Mouse (Mus musculus) G1E-ER4 (cell line): ENCODE data around the gene Slc4a1. TPM values are rescaled to one million over a fixed set of nuclear protein-coding genes. Genes with fewer than 3 reads are reported as not detected.

ENCODE experiments used
- GATA1 ChIP-seq: IDR thresholded peaks from one replicate; pipeline ENCODE4 v1.8.0; 2012; ENCODE audit warnings: low read length, inconsistent platforms
- polyA plus RNA-seq: library from polyadenylated mRNA; stranded (reverse); fragments of >175 nt; gene quantifications from 2 replicates; pipeline ENCODE4 v1.2.3, GENCODE M21; 2012

Gene Slc4a1
- polyA plus RNA-seq, 1 experiment = 7.0 TPM

DNA sequence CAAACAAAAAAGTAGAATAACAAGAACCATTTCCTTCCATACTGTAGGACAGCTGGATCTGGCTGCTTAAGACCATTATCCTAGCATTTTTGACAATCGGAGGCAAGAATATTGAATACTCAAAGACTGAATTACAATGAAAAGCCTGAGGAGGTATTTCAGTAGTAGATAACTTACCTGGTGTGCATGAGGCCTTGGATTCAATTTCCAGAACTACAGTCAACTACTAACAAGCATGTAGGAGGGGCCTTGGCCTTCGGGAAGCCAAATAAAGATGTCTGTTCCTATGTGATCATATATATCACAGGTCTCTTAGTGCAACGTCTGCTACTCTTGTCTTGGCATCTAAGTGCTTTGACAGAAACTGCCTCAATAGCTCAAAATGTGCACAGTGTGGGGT lies 36.0 kb downstream of the Slc4a1 start:
- TF ChIP-seq GATA1 = no peak

DNA sequence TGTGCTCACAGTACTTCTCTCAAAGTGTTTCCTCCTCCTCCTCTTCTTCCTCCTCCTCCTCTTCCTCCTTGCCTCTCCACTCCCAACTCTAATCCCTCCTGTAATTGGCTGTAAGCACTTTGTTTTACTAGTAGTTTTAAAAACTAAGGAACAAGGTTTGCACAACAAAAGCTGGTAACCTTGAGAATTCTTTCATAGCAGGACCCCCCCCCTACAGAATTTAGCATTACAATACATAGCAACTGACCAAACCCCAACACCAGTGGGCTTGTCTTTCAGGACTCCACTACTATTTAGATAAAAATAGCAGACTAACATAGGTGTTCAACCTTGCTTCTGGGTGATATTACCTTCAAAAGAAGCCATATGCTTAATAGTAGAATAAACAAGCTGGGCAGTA lies 36.5 kb downstream of the Slc4a1 start:
- TF ChIP-seq GATA1 = no peak

DNA sequence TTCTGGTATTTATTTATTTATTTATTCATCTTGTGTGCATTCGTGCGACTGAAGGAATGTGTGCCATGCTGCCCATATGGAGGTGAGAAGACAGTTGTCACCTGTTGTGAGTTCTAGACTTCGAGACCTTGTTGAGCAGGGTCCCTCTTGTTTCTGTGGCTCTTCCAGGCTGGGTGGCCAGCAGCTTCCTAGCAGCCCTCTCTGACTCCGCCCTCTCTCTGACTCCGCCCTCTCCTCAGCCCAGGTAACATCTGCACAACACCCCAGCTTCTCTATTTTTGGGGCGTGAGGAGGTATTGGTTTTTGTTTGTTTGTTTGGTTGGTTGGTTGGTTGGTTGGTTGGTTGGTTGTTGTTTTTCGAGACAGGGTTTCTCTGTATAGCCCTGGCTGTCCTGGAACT lies 38.2 kb downstream of the Slc4a1 start:
- TF ChIP-seq GATA1 = no peak

DNA sequence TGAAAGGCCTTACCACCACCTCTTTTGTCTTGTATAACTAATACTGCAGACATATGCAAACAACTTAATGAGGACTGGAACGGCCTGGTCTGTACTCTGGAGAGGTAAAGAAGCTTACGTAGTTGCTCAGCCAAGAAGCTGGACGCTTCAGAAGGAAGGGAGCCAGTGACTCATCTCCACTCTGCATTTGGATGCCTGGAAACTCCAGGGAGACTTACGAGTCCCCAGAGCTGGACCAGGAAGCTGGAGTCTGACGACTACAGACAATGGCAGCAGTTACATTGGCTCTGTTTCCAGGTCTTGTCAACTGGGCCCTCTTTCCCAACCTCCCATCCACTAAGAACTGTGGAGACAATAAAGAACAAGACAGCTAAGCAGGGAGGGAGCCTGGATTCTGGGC lies 38.8 kb downstream of the Slc4a1 start:
- TF ChIP-seq GATA1 = no peak

DNA sequence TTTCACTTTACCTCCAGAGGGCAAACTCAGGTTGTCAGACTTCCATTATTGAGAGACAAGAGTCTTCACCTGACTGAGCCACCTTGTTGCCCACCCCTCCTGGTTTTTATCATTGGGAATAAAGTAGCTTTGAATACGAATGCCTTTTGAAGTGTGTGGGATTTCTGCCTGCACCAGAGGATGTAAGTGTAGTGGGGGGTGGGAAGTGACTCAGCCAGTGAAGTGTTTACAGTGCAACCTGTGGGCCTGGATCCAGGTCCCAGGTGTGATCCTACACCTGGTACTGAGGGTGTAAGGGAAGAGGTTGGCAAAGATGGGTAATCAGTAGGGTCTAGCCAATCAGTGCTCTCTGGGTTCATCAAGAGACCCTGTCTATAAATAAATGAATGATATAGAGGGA lies 42.5 kb downstream of the Slc4a1 start:
- TF ChIP-seq GATA1 = no peak

DNA sequence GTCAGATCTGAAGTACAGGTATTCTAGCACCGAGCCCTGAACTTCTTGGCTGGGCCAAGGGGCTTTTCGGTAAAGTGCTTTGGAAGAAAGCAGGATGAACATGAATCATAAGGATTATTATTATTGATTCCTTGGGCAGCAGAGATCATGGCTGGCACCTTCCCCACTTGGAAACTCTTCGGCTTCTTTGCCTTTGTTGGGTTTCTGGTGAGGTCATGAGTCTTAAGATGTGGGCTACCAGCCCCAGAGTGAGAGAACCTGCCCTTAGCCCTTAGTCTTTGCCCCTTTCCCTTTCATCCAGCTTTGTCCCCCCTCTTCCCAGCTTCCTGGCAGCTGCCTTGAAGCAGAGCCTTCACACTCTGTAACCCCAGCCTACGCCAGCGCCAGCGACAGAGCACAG lies 44.1 kb downstream of the Slc4a1 start:
- no peak for TF ChIP-seq GATA1

DNA sequence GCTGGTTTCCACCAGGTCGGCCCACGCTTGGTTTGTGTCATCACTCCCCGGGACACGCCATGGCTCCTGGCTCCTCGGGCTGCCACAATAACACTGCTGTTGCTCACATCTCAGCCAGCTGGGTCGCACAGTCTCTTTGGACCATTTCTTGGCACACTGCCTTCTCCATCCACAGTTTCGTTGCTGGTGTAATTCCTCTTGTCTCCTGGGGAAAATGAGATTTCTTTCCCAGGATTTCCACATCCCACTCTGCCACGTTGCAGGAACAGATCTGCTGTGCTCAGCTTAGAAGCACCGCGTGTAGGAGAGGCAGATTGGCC lies 45.4 kb downstream of the Slc4a1 start:
- TF ChIP-seq GATA1 = no peak

DNA sequence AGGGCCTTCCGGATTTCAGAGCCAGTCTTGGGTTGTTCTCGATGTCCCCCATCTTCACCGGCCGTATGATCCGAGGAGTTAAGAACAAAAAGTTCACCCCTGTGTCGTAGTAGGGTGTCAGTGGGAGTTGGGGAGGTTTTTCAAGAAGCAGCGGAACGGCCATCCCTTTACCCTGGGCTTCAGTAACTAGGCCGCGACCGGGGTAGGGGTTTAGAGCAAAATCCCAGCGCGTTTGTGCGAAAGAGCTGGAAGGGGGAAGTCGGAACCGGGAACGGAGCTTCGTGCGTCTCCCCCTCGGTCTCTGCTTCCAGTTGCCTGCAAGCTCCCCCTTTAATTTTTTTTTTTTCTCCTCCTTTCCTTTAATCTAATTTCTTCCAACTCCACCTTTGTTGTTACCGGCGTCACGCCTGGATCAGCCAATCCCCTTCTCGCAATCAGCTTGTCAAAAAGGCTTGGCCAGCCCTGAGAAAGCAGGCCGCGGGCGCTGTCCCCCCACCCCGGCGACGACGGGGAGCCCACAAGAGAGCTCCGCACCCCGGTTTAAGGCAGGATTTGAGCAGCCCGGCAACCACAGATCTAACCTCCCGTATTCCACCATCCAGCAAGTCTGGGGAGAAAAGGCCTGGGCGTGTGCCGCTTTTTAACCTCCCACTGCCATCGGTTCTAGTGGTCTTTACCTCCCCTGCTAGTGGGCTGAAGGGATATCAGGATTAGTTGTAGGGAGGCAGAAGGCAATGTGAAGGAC lies 45.9 kb downstream of the Slc4a1 start:
- TF ChIP-seq GATA1 = no peak

DNA sequence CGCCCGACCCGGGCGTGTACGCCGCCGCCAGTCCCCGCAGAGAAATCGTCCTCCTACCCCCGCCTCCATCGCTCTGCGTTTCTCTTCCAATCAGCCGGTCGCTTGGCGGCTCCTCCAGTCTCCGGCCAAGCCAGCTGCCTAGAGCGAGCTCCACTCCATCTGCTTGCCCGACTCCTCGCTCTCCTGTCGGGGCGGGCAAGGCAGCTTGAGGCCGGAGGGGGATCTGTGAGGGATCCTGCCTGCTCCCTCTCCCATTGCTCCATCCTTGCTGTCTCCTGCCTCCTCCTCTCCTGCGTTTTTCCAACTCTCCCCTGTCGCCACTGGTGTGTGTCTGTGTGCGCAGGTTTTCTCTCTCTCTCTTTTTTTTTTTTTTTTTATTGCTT lies 46.6 kb downstream of the Slc4a1 start, which contains the start of gene Ubtf:
Gene Ubtf, minus strand, starts transcription at position 333 of the 383 bp plus-strand sequence.
- TF ChIP-seq GATA1 = no peak

DNA sequence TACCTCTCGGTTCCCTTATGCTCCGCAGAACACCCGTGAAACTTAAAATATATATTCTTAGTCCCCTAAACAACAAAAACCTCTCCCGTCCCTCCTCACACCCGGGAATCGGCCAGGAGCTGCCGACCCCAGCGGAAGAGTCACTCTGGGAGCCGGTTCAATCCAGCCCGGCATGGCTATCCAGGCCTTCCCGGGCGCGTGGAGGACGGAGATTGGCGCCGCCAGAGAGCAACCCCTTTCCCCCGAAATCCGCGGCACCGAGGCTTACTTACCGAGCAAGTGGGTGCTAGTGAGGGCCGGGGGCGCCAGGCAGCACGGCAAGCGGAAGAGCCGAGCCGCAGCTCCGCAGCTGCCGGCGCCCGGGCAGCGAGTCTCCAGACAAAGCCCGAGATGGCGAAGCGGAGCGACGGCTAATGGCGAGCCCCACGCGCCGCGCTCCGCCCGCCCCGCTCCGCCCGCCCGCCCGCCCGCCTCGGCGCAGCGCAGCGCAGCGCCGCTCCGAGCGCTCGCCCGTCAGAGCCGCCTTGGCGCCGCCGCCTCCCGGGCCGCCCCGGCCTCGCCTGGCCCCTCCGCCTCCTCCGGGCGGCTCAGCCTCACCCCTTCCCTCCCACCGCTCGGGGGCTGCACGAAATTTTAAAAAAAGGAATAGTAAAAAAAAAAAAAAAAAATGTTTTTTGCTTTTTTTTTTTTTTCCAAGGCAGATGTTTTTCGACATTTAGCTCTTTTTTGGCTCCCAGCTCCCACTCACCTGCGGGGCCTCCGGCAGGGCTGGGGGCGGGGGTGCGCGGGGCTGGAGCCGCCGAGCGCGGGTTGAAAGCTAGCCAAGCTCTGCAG lies 47.2 kb downstream of the Slc4a1 start:
- TF ChIP-seq GATA1 = no peak

DNA sequence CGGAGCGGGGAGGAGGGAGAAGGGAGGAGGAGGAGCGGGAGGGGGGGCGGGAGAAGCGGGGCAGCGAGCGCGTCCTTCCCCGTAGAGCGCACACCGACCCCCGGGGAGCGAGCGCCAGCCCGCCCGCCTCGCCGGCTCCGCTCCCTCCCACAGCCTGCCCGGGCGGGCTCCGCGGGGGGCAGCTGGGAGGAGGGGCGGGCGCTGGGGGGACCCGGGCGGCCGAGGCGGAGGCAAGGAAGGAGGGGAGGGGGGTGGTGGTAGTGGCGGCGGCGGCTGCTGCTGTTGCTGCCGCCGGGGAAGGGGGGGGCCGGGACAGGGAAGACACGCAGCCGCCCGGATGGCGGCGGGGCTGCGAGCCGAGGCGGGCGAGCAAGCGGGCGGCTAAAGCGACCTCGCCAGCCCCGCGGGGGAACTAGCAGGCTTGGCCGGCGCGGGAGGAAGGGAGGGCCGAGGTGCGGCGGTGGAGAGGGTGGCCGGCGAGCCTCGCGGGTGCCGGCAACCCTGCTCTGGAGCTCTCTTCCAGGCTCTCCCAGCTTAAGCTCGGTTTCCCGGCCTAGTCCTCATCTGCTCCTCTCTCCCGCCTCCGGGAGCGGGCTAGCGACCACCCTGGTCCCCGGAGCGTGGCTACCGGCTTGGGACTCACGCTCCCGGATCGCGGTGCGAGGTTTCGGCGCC lies 48.0 kb downstream of the Slc4a1 start:
- no peak for TF ChIP-seq GATA1

DNA sequence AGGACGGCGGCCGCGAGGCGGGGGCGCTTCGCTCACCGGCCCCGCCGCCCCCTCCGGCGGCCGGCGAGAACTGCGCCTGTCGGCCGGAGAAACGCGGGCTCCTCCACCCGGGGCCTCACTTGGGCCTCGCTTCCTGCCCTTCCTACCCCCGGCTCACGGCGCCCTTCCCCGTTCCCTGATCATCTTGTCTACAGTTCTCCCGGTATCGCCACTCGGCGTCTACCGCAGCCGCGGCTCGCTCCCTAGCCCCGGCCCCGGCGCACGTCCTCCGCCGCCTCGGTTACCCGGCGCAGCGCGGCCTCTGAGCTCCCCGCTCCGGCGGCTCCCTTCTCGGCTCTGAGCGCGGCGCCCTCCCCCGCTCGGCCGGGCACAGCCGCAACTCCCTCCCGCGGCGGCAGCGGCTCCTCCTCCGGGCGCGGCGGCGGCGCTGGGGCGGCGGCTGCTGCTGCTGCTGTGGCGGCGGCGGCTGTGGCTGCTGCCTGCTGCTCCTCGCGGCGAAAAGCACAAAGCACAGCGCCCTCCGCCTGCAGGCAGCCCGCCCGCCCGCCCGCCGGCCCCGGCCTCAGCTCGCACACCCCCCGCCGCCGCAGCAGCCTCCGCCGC lies 48.6 kb downstream of the Slc4a1 start:
- TF ChIP-seq GATA1 = no peak

DNA sequence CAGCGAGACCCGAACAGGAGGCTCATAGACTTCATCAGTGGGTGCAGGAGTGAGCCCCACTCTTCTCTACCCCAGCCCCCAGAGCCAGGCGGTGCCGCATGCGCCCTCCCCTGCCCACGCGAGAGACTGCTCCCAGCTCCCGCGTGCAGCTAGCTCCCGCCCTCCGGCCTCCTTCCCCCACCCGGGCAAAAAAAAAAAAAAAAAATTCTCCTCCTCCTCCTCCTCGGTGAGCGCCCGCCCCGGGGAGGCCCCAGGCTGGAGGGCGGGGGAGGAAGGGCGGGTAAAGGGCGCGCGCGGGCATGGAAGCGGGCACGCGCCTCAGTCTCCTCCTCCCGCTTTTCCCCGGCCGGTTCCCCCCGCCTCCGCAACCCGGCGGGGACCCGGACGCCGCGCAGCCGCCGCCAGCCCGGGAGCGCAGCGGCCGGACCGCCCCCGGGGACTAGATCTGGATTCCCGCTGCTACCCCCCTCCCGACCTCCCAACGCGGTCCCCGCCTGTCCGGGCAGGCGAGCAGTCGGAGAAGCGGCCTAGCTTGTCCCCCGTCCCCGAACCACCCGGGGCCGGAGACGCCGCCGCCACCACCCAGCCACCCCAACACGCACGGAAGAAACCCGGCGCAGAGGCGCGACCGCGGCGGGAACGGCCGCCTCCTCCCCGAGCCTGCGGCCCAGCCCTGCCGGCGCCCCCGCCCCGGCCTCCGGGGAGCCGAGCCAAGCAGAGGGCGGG lies 49.3 kb downstream of the Slc4a1 start:
- no peak for TF ChIP-seq GATA1

DNA sequence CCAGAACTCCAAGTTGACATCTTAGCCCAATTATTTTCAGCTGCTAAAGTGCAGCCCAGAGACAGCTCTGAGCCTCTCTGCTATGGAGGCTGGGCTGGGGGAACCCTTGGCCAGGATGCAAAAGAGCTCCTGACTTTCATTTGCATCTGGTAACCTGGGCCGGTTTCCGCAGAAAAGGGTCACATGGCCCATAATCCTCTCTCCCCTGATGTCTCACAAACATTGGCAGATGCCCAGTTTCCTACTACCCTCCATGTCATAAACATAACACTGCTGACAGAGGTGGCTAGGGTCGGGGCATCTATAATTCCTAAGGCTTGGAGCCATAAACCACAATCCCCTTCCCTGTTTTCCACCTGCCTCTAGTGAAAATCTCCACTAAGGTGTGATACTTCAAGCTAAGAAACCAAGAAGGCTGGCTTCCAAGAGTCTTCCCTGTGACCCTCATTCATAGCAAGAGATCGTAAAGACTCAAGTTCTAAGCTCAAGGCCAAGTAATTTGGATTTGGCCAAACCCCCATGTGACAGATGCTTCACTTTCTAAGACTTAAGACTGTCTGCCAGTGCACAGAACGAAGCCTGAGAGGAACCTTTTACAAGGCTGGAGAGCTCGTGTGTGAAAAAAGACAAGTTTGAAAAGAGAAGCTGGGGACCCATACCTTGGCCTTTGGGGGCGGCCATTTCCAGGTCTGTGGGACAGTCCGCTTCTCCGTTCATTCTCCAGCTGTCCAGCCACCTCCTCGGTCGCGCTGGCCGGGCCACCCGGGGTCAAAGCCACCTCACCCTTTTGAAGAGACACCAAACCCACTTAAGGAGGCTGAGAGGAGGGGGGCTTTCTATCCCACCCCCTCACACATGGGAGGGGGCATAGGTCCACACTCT lies 50.1 kb downstream of the Slc4a1 start:
- TF ChIP-seq GATA1 = no peak
